Mouse (Mus musculus): Measurements from ENCODE around the gene Lgmn.

The Lgmn gene

DNA sequence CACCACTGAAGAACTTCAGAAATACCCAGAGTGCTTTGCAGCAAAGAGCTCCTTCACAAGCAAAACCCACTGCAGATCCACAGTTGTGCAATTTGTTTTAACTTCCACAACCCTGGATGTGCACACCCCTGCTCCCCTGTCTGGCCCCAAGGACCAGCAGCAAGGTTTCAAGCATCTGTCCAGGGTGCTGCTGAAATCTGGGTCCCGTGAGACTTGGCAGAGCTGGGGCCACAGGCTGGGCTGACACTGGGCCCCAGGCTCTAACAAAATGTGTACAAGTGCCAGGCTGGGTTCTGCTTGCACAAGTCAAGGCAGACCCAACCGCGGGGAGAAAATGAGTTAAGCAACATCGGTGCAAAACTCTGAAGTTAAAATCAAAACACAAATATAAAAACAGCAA lies 41.0 kb downstream of the Lgmn start:
- in situ Hi-C loops (cut with MboI; ENCODE audit: unreplicated experiment in 2 of 2) = loop anchor here (5.0 to 10.0 kb wide), 3 partner anchors 54 to 326 kb away; no protein-coding TSS in a partner anchor

DNA sequence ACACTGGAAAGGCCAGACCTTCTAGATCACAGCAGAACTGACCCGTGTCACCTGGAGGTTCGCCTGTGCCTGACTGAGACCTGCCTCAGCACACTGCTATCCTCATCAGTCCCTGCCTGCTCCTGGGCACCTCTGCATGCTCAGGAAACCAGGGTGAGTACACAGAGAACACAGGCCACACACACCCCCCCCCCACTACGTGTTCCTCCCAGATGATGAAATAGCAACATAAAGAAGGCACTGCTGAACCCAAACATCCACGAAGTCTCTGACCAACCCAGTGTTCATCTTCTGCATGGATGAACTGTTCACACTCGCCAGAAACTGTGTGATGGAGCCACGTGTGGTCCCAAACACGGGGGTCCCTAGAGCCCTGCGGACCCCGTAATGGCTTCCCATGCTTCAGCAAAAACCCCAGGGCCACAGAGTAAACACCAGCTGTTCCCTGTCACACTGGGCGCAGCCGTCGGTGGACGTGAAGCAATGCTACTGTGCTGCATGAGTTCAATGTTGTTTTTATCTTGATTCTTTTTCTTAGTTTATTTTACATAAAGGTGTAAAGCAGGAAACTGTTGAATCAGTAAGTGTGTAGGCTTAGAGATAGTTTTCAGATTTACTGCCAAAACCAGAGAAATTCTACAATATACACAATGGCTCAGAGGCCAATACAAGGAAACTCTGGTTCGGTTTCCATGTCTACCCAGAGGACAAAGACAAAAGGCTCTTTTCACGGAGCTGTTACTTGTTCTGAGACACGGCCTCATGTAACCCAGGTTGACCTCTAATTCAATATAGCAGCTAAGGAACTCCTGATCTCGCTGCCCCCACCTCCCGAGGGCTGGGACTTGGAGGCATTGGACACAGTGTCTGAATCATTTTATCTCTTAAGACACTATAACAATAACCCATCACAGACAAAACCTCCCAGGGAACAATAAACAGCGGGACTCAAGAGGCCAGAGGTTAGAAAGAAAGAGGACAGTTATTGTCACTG lies 43.3 kb downstream of the Lgmn start:
- in situ Hi-C loops (cut with MboI; ENCODE audit: unreplicated experiment in 2 of 2) = loop anchor here (5.0 to 10.0 kb wide), 3 partner anchors 56 to 329 kb away; no protein-coding TSS in a partner anchor

DNA sequence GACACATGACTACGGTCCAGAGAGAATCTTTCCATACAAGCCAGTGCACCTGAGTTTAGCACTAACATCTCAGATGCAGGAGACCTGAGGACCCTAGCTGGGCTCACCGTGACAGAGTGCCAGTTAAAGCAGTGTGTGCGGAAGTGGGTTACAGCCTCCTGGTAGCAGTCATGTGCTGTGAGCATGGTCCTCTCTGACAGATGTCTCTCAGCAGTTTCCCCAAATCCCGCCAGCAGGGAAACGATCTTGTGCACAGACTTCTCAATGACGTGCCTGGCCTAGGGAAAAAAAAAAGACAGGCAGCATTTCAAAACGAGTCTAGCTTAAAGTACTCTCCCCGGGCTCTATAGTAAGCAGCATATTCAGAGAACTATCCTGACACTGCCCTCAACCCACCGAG lies 44.1 kb downstream of the Lgmn start:
- in situ Hi-C loops (cut with MboI; ENCODE audit: unreplicated experiment in 2 of 2) = loop anchor here (5.0 to 10.0 kb wide), 3 partner anchors 57 to 329 kb away; no protein-coding TSS in a partner anchor

DNA sequence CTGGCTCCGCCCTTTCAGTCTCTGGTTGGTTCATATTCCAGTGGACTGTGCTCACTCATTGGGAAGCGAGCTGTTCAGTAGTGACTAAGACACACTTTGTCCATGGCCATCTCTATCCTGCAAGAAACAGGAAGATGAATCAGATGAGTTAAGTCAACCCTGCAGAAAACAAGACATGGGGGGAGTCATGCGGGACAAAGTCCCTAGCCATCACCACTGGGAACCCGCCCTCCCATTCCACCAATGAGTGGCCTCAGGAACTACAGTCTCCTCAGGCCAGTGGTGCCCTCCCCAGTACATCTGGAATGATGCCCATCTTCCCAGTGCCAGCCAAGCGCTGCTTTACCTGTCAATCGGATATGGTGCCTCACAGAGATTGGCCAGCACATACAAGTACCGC lies 45.1 kb downstream of the Lgmn start:
- in situ Hi-C loops (cut with MboI; ENCODE audit: unreplicated experiment in 2 of 2) = loop anchor here in 1 of 2 experiments (10.0 kb wide), 1 partner anchor 330 kb away; no protein-coding TSS in a partner anchor

DNA sequence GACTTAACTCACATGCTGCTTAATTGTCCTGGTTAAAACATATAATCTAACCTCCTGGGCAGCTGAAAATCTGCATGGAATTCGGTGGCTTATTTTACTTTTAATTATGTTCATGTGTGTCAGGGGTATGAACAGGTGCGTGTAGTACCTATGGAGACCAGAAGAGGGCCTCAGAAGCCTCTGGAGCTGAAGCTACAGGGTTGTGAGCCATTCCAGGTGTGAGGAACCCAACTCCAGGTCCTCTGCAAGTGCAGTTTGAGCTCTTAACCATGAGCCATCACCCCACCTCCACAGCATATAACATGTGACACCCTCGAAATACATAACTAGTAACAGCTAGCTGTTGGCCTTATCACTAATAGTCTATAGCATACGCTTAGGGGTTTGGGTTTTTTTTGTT lies 47.6 kb downstream of the Lgmn start:
- in situ Hi-C loops (cut with MboI; ENCODE audit: unreplicated experiment in 2 of 2) = loop anchor here in 1 of 2 experiments (10.0 kb wide), 1 partner anchor 333 kb away; no protein-coding TSS in a partner anchor

DNA sequence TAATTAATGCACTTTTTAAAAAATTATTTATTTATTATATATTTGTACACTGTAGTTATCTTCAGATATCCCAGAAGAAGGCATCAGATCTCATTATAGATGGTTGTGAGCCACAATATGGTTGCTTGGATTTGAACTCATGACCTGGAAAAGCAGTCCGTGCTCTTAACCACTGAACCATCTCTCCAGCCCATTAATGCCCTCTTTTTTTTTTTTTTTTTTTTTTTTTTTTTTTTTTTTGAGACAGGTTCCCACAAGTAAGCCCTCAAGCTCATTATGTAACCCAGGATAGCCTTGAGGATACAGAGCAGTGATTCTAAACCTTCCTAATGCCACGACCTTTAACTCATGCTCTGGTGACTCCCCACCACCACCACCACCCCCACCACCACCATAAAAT lies 48.5 kb downstream of the Lgmn start:
- in situ Hi-C loops (cut with MboI; ENCODE audit: unreplicated experiment in 2 of 2) = loop anchor here in 1 of 2 experiments (10.0 kb wide), 1 partner anchor 334 kb away; no protein-coding TSS in a partner anchor

DNA sequence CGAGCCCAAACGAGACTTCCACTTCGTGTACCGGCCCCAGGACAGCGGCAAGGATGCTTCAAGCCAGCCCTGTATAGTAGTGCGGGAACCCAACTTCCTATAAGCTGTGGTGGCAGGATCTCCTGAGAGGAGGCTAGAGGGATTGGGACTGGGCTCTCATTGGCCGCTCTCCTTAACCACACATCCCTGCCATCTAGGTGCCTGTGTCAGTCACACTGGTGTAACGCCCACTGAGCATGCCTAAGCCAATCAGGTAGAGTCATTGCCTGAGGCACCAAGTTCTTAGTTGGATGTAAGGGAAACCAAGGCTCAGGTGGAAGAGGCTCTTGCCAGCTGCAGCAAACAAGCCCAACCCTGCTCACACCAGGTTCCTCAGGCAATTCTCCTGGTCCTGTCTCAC lies 49.6 kb downstream of the Lgmn start:
- in situ Hi-C loops (cut with MboI; ENCODE audit: unreplicated experiment in 2 of 2) = loop anchor here in 1 of 2 experiments (10.0 kb wide), 1 partner anchor 335 kb away; no protein-coding TSS in a partner anchor

DNA sequence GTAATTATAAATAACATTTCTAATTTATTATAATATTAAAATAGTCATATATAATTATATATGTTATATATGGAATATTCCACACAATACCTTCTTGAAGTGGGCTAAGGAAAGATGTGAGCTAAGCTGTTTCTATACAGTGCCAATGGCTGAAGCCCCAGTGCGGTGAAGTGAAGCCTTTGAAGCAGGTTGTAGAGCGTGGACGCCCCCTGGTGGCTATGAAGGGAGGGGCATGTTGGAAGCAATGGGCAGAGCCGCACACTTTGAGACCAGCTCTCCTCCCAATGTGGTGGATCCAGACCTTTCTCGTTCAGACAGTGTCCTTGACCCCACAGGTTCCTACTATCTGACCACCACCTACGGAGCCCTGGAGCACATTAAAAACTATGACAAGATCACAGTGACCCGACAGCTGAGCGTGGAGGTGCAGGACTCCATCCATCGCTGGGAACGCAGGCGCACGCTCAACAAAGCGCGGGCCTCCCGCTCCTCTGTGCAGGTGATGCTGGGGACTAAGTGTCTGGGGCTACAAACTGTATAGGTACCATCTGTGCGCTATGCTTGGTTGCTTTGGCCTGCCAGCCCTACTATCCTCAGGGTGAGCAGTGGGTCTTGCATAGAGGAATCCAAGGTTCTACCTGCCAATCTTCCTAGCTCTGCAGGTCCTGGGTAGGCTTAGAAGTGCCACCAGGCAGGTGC lies 52.2 kb downstream of the Lgmn start:
- in situ Hi-C loops (cut with MboI; ENCODE audit: unreplicated experiment in 2 of 2) = loop anchor here (5.0 to 10.0 kb wide), 4 partner anchors 203 to 1453 kb away; no protein-coding TSS in a partner anchor

DNA sequence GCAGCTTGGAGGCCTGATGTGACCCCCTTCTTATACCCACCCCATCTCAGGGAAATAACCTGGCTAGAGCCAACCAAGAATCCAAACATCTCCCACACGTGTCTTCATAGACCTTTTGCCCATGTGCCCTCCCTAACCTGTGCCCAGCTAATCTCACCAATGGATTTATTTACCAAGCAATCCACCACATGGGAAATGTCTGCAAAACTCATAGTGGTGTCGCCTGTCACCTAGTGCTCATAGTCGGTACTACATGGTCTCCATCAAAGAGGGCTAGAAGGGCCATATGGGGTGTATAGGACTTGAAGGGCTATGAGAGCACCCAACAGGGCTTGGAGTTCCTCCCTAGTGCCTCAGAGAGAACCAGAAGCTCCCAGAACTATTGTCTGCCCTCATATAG lies 54.8 kb downstream of the Lgmn start:
- in situ Hi-C loops (cut with MboI; ENCODE audit: unreplicated experiment in 2 of 2) = loop anchor here (5.0 to 10.0 kb wide), 7 partner anchors 103 to 1450 kb away; partner anchors contain the start of gene Rin3 (in 1 of the 2)

DNA sequence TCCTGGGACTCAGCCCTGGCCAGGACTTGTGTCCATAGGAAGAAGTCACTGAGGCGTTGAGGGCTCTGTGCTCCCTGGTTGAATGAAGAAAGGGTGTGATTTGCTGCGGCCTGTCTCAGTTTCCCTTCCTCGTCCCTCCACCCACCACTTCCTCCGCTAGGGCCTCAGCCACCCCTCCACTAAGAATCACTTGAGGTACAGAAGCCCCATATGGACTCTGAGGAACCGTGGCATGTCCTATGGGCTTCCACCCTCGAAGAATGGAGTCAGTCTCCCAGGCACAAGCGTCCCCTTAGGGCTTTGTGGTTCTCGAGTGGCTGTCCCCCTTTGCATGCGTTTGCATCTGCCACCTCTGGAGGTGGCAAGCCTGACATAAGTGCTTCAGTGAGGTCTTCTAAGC lies 56.3 kb downstream of the Lgmn start:
- in situ Hi-C loops (cut with MboI; ENCODE audit: unreplicated experiment in 2 of 2) = loop anchor here (5.0 to 10.0 kb wide), 6 partner anchors 101 to 1448 kb away; partner anchors contain the start of gene Rin3 (in 1 of the 2)

DNA sequence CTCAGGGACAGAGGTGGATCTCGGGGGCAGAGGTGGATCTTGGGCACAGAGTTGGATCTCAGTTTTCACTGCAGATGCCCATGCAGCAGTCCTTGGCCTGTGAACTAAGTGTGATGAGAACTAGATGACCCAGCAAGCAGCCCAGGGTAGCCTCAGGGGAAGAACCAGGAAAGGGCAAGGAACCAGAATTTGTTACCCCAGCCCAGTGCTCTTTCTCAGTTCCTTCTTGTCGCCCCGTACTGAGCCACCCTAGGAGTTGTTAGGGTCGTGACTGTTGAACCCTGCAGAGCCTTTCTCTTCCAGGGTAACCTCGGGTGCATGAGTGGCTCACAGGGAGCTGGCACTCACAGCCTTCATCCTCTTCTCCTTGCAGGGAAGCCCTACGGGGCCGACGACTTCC lies 57.4 kb downstream of the Lgmn start:
- in situ Hi-C loops (cut with MboI; ENCODE audit: unreplicated experiment in 2 of 2) = loop anchor here (5.0 to 10.0 kb wide), 6 partner anchors 100 to 1447 kb away; partner anchors contain the start of gene Rin3 (in 1 of the 2)

DNA sequence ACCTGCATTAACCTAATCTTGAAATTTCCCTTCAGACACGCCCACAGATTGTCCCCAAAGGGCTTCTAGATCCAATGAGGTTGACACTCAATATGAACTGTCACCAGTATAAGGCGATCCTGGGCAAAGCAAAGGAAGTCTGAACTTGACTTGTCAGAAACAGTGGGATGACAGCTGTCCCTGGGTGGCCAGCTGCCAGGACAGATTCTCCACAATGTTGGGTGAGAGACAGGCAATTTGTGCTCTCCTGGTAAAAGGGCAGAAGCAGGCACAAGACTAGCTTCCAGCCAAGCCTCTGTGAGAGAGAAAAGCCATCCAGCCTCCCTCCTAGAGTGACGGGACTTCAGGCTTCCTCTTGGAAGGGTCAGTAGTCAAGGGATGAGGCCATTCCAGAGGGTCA lies 67.3 kb downstream of the Lgmn start:
- in situ Hi-C loops (cut with MboI; ENCODE audit: unreplicated experiment in 2 of 2) = no loop called here

DNA sequence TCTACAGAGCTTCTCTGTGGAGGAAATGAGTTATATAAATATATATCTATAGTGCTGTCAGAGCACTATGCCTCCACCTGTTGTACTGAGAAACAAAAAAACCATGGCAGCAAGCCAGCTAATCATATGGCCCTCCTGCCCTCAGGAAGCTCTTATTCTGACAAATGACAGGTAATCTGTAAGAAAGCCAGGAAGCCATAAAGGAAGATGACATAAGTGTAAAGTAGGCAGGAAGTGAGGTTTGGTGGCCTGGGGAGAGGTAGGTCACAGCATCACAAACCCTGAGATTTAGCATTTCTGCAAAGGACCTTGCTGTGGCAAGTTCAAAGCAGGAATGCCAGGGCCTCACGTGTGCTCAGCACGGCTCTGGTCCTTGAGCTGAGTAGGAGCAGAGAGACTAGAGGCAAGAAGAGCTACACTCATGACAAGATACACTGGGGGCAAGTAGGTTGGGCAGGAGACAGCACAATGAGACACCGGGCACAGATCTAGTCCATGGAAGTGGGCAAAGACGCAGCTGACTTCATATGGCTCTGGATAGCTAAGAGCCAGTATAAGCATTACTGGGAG lies 68.6 kb downstream of the Lgmn start:
- in situ Hi-C loops (cut with MboI; ENCODE audit: unreplicated experiment in 2 of 2) = no loop called here

DNA sequence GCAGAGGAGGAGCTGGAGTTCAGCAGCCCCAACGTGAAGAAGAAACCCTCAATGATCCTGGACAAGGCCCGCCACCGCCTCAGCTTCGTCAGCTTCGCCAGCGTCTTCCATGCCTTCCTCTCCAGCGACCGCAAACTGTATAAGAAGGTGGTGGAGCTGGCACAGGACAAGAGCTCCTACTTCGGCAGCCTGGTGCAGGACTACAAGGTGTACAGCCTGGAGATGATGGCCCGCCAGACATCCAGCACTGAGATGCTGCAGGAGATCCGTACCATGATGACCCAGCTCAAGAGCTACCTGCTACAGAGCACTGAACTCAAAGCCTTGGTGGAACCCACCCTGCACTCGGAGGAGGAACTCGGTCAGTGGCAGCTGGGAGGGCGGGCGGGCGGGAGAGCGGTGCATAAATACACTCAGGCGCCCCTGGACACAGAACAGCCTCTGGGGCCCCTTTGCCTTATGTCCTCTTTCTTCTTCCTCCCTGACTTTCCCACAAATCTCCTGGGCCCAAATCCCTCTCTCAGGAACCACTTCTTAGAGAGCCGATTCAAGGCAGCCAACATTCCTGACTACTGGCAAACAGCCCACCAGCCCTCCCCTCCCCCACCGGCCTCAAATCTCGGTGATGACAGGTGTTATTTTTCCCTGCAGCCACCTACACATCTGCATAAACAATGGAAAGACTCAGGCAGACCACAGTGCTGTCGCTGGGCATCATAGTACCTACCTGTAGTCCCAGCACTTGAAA lies 70.0 kb downstream of the Lgmn start:
- in situ Hi-C loops (cut with MboI; ENCODE audit: unreplicated experiment in 2 of 2) = no loop called here

DNA sequence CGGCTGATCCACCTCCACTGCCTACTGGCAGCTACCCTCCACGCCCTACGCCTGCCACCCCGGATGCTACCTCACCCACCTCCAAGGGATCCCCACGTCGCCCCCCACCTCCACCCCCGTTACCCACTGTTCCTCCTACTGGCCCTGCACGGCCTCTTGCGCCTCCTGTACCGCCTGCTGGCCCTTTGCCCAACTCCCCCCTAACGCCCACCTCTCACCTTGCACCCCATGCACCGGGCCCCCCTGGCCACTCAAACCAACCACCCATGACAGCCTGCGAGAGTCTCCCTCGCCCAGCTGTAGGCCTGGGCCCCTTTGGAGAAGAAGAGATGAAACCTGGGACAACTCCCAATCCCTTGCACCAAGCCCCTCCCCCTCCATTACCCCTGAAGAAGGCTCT lies 71.1 kb downstream of the Lgmn start:
- in situ Hi-C loops (cut with MboI; ENCODE audit: unreplicated experiment in 2 of 2) = no loop called here

DNA sequence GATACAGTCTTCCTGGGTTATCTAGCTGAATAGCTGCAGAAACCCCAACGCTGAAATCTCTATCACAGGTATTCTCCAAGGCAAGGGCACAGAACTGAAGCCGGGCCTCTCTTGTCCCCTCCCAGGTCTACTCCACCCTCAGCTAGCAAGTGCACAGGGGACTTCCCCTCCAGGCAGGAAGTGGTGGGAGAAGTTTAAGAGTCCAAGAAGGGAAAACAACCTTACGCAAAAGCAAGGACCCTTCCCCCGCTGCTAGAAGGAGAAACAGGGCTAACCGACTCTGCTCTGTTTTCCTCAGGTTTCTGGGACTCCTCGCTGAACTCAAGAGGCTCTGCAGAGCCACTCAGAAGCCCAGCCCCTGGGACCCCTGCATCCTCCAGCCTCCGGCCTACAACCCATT lies 71.5 kb downstream of the Lgmn start:
- in situ Hi-C loops (cut with MboI; ENCODE audit: unreplicated experiment in 2 of 2) = no loop called here

DNA sequence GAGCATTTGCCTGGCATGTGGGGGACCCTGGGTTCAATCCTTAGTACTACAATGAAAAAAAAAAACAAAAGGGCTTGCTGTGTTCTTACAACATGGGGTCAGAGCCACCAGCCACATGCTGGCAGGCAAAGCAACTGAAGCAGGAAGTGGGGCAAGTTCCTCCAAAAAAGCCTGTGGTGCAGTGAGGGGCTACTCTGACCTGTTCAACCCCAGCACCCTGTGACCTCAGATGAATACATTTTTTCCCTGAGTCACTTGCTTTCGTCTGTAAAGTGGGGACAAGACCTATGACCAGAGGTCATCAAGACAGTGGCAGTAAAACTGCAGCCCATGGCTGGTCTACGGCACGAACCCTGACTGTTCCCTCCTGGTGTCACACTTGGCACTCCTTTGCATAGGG lies 72.5 kb downstream of the Lgmn start:
- in situ Hi-C loops (cut with MboI; ENCODE audit: unreplicated experiment in 2 of 2) = no loop called here

DNA sequence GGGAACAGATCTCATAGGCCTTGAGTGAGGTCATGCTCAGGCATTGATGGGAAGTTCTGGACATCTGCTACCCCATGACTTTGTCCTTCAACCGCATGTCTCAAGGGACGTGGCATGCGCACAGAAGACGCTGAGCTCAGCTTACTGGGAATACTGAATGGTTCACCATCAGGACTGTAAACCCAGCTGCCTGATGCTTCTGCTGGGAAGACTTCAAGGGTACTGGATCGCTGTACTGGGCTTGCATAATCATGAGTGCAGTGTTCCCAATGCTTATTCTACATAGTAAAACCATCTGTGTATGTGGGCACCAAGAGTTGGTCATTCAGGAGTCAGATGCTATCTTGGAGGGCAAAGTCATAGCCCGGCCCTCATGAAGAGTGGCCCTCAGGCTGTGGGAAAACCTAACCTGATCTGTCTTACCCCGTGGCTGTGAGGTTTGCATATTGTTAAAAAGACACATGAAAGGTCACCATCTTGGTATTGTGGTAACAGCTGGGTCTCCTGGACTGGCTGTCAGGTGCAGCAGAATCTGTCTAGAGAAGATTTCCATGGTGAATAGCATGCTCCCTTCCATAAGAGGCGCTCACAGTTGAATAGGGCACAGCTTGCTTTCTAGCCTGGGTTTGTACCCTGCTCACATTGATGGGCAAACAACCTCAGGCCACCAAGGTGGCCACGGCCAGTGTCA lies 73.3 kb downstream of the Lgmn start:
- in situ Hi-C loops (cut with MboI; ENCODE audit: unreplicated experiment in 2 of 2) = no loop called here

DNA sequence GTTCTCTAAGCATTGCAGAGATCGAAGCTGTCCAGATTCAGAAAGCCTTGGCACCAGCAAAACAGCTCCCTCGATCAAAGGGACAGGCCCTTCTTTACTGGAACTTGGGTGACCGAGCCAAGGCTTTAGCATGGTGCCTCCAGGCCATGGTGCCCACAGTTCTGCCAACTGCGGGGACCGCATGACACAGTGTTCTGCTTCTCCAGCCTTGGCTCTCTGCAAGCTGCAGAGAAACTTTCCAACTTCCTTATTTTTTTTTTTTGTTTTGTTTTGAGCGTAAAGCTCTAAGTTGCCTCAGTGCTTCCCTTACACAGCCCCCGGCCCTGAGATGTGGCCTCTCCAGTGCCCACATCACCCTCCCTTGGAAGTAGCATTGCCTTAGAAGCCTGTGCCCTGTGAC lies 74.6 kb downstream of the Lgmn start:
- in situ Hi-C loops (cut with MboI; ENCODE audit: unreplicated experiment in 2 of 2) = no loop called here
